Mouse (Mus musculus): ENCODE data around the gene Hist1h3i.
"Not testable (repeated sequence)": the region's sequence is repeated elsewhere in the genome, so short reads cannot be mapped to it uniquely, and the experiment has no call there.

The Hist1h3i gene

GRCm38 (mm10) chr13:21783255-21783617, at the start of gene Hist1h3i:
Gene Hist1h3i (minus strand): TSS chr13:21783370.
- in situ Hi-C loops (cut with MboI; ENCODE audit: low sequenced_read_pairs), result loop anchor here (25.0 kb wide), 1 partner anchor 1779 kb away; the partner anchor contains the start of genes Hist1h1d, Hist1h2ad, Hist1h2ae and Hist1h2bf

GRCm38 (mm10) chr13:21831418-21832394, 48.5 kb upstream of the Hist1h3i start, which contains the start of gene Hist1h4n:
Gene Hist1h4n (minus strand): TSS chr13:21832196.
- in situ Hi-C loops (cut with MboI; ENCODE audit: low sequenced_read_pairs), result not testable (repeated sequence)

- in situ Hi-C loops (cut with MboI; ENCODE audit: low sequenced_read_pairs), result no loop called here
Measured at GRCm38 (mm10) chr13:21830344-21830743, 47.2 kb upstream of the Hist1h3i start.

- in situ Hi-C loops (cut with MboI; ENCODE audit: low sequenced_read_pairs), result no loop called here
Measured at GRCm38 (mm10) chr13:21828511-21828910, 45.3 kb upstream of the Hist1h3i start.

- in situ Hi-C loops (cut with MboI; ENCODE audit: low sequenced_read_pairs), result not testable (repeated sequence)
Measured at GRCm38 (mm10) chr13:21820082-21820890, 37.1 kb upstream of the Hist1h3i start.

GRCm38 (mm10) chr13:21812092-21812491, 28.9 kb upstream of the Hist1h3i start:
- in situ Hi-C loops (cut with MboI; ENCODE audit: low sequenced_read_pairs), result not testable (repeated sequence)

- in situ Hi-C loops (cut with MboI; ENCODE audit: low sequenced_read_pairs), result not testable (repeated sequence)
Measured at GRCm38 (mm10) chr13:21811539-21811938, 28.4 kb upstream of the Hist1h3i start, which contains the start of gene Hist1h4m. Gene Hist1h4m (plus strand): TSS chr13:21811746.

- in situ Hi-C loops (cut with MboI; ENCODE audit: low sequenced_read_pairs), result not testable (repeated sequence)
Measured at GRCm38 (mm10) chr13:21811074-21811473, 27.9 kb upstream of the Hist1h3i start.

GRCm38 (mm10) chr13:21810073-21810472, 26.9 kb upstream of the Hist1h3i start, which contains the start of the genes Hist1h2bq and Hist1h2ao:
Gene Hist1h2bq (minus strand): TSS chr13:21810197.
Gene Hist1h2ao (plus strand): TSS chr13:21810465.
- in situ Hi-C loops (cut with MboI; ENCODE audit: low sequenced_read_pairs), result not testable (repeated sequence)

- in situ Hi-C loops (cut with MboI; ENCODE audit: low sequenced_read_pairs), result not testable (repeated sequence)
Measured at GRCm38 (mm10) chr13:21803058-21803457, 19.9 kb upstream of the Hist1h3i start.

- in situ Hi-C loops (cut with MboI; ENCODE audit: low sequenced_read_pairs), result loop anchor here (25.0 kb wide), 1 partner anchor 1765 kb away; the partner anchor contains the start of genes Hist1h1d, Hist1h2ad, Hist1h2ae and Hist1h2bf
Measured at GRCm38 (mm10) chr13:21797163-21797562, 14.0 kb upstream of the Hist1h3i start.

- in situ Hi-C loops (cut with MboI; ENCODE audit: low sequenced_read_pairs), result loop anchor here (25.0 kb wide), 1 partner anchor 1767 kb away; the partner anchor contains the start of genes Hist1h1d, Hist1h2ad, Hist1h2ae and Hist1h2bf
Measured at GRCm38 (mm10) chr13:21795584-21795983, 12.4 kb upstream of the Hist1h3i start.

GRCm38 (mm10) chr13:21790601-21791283, 7.6 kb upstream of the Hist1h3i start:
- in situ Hi-C loops (cut with MboI; ENCODE audit: low sequenced_read_pairs), result loop anchor here (25.0 kb wide), 1 partner anchor 1772 kb away; the partner anchor contains the start of genes Hist1h1d, Hist1h2ad, Hist1h2ae and Hist1h2bf

GRCm38 (mm10) chr13:21789925-21790324, 6.8 kb upstream of the Hist1h3i start:
- in situ Hi-C loops (cut with MboI; ENCODE audit: low sequenced_read_pairs), result loop anchor here (25.0 kb wide), 1 partner anchor 1772 kb away; the partner anchor contains the start of genes Hist1h1d, Hist1h2ad, Hist1h2ae and Hist1h2bf

GRCm38 (mm10) chr13:21787760-21788593, 4.8 kb upstream of the Hist1h3i start:
- in situ Hi-C loops (cut with MboI; ENCODE audit: low sequenced_read_pairs), result loop anchor here (25.0 kb wide), 1 partner anchor 1774 kb away; the partner anchor contains the start of genes Hist1h1d, Hist1h2ad, Hist1h2ae and Hist1h2bf

GRCm38 (mm10) chr13:21786899-21787629, 3.9 kb upstream of the Hist1h3i start, which contains the start of the genes Hist1h2an and Hist1h2bp:
Gene Hist1h2an (minus strand): TSS chr13:21787218.
Gene Hist1h2bp (plus strand): TSS chr13:21787461.
- in situ Hi-C loops (cut with MboI; ENCODE audit: low sequenced_read_pairs), result loop anchor here (25.0 kb wide), 1 partner anchor 1775 kb away; the partner anchor contains the start of genes Hist1h1d, Hist1h2ad, Hist1h2ae and Hist1h2bf

GRCm38 (mm10) chr13:21786189-21786898, 3.2 kb upstream of the Hist1h3i start:
- in situ Hi-C loops (cut with MboI; ENCODE audit: low sequenced_read_pairs), result loop anchor here (25.0 kb wide), 1 partner anchor 1776 kb away; the partner anchor contains the start of genes Hist1h1d, Hist1h2ad, Hist1h2ae and Hist1h2bf
